Mouse (Mus musculus): ENCODE measurements around the gene Cdk5r2. TPM values are rescaled to one million over a fixed set of nuclear protein-coding genes. Genes with fewer than 3 reads are reported as not detected.

The Cdk5r2 gene
- total RNA-seq, 2 experiments from 2014 or later: 474 to 481 TPM

DNA sequence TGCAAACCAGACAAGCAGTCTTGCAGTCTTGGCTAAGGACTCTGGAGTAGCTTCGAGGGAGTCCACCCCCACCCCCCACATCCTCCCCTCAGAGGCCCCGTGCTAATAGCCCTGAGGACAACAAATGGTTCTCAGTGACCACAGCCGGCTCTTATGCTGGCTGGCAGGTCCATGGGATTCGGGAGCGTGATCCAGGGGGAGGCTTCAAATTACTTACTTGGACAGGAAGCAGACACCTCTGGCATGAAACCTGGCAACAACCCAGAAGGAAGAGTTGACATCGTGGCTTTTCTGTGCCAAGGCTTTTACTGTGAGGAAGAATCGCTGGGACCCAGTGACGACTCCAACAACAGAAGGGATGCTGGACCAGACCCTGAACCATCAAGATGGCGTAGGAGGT lies 8.4 kb upstream of the Cdk5r2 start:
- intact Hi-C loops (cut with DNase I): no loop called here
- DNase-seq (ENCODE audit: extremely low spot score in 1 of 2, low spot score in 2 of 2): no peak

DNA sequence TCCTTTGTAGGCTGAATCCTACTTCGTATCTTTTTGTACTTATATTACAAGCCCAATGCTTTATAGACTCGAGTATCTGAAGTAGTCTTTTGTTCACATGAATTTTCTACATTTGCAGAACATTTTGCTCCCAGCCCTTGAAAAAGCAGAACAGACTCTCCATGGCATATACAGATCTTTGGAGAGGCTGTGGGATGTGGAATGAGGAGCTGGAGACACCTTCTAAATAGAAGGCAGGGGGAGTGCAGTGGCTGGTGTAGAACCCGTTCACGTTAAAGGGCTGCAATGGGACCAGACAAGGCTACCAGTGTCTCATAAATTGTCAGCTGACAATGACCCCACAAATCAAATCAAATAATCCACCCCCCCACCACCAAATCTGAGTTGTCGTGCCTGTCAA lies 5.8 kb upstream of the Cdk5r2 start:
- intact Hi-C loops (cut with DNase I): no loop called here

DNA sequence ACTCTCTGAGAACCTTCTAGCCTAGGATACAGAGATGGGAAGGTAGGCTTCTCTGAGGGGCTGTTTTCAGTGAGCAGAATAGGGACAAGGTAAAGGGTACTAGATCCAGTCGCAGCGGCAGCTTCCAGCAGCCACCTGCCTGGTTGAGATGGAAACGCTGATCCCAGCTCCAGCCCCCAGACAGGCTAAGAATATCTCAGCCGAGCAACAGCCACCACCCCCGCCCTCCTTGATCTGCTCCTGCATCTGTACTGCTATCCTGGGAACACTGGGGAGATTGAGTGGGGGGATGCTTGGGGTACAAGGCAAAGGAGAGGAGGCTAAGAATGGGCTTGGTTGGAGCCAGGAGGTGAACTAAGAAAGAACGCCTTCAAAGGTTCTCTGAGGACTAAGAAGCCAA lies 4.5 kb upstream of the Cdk5r2 start:
- peak; percentile 68 to 70 for DNase-seq (ENCODE audit: extremely low spot score in 1 of 2, low spot score in 2 of 2)
- intact Hi-C loops (cut with DNase I): no loop called here

More for the DNA sequence above, 5.8 kb upstream of the Cdk5r2 start:
- DNase-seq (ENCODE audit: extremely low spot score in 1 of 2, low spot score in 2 of 2): no peak

DNA sequence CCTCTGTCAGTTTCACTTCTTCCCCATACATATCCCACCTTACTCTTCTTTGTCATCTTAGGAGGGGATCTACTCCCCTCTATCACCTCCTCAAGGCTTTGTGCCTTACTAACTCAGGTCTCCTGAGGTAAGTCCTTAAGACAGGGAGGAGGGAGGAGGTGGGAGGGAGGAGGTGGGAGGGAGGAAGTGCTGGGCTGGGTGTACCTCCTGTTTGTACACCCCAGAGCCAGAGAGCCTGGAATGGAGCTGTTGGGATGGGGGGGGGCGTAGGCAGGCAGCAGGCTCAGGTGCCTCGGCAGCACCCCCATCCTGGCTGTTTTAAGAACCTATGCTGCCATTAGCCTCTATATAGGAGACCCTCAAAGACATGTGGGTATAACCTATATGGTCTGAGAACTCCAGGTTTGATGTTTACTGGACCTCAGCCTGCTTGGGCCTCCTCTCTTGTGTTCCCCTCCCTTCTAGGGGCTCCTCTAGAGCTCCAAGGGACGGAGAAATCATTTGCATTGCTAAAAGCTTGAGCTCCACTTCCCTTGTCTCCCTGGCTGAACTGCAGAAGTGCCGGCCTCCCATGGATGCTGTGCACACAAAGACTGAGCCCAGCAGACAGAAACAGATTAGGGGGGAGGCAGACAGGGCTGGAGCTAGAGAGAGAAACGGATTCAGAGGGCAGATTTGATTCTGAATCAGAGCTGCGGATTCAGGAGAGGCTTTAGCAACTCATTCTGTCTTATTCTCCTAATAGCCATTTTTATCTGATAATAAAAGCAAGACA lies 3.5 kb upstream of the Cdk5r2 start:
- intact Hi-C loops (cut with DNase I): no loop called here
- DNase-seq (ENCODE audit: extremely low spot score in 1 of 2, low spot score in 2 of 2): peak in 1 of 2 experiments; percentile 32

DNA sequence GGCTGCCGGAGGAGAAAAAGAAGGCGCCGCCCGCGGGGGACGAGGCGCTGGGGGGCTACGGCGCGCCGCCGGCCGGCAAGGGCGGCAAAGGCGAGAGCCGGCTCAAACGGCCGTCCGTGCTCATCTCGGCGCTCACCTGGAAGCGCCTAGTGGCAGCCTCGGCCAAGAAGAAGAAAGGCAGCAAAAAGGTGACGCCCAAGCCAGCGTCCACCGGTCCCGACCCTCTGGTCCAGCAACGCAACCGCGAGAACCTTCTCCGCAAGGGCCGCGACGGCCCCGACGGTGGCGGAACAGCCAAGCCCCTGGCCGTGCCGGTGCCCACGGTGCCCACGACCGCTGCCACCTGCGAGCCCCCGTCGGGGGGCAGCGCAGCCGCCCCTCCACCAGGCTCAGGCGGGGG lies 422 bp downstream of the Cdk5r2 start:
- intact Hi-C loops (cut with DNase I): no loop called here
- peak in 1 of 2 experiments; percentile 43 for DNase-seq (ENCODE audit: extremely low spot score in 1 of 2, low spot score in 2 of 2)

DNA sequence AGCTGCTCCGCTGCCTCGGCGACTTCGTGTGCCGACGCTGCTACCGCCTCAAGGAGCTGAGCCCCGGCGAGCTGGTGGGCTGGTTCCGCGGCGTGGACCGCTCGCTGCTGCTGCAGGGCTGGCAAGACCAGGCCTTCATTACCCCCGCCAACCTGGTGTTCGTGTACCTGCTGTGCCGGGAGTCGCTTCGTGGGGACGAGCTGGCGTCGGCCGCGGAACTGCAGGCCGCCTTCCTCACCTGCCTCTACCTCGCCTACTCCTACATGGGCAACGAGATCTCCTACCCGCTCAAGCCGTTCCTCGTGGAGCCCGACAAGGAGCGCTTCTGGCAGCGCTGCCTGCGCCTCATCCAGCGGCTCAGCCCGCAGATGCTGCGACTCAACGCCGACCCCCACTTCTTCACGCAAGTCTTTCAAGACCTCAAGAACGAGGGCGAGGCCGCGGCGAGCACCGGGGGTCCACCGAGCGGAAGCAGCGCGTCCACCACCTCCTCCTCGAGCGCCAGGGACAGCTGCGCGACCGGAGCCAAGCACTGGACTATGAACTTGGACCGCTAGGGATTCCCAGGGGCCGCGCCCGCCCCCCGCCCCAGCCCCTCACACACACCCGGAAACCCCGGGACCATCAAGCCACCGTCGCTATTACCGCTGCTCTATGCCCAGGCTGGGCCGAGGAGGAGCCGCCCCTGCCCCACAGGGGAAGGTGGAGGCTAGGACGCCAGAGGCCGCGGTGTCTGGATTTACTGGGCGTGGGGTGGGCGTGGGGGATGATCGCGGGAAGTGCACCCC lies 1.1 kb downstream of the Cdk5r2 start:
- intact Hi-C loops (cut with DNase I): loop anchor here (2.0 kb wide), 2 partner anchors 39 to 47 kb away; no protein-coding TSS in a partner anchor
- peak in 1 of 2 experiments; percentile 52 for DNase-seq (ENCODE audit: extremely low spot score in 1 of 2, low spot score in 2 of 2)

DNA sequence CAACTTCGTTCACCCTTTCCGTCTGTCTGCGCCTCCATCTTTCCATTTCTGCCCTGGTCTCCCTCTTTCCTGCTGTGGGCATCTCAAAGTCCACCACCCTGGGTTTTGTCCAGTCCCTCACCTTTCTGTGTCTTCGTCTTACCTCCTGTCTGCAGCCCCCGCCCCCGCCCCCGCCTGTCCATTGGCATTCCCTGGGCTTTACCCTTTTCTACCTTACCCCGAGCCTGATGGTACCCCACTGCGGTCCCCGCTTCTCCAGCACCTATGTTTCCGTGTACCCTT lies 1.6 kb downstream of the Cdk5r2 start:
- intact Hi-C loops (cut with DNase I): loop anchor here (2.0 kb wide), 2 partner anchors 40 to 48 kb away; no protein-coding TSS in a partner anchor
- no peak for DNase-seq (ENCODE audit: extremely low spot score in 1 of 2, low spot score in 2 of 2)

DNA sequence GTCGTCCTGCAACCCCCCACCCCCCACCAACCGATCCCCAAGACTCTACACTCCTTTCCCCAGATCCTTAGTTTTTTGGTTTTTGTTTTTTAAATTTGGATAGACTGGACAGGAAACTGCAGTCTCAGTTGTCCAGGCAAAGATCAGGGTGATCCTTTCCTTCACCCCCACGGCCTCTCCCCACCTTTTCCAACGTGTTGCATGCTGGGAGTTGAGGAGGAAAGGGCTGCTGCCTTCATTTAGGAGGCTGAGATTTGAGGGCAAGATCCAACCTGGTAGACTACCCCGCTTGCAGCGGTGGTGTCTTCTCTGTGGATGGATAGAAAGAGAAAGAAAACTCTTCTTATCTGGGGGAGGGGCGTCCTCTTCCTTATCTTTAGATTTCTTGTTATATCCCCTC lies 2.1 kb downstream of the Cdk5r2 start:
- intact Hi-C loops (cut with DNase I): loop anchor here (2.0 kb wide), 2 partner anchors 40 to 48 kb away; no protein-coding TSS in a partner anchor
- no peak for DNase-seq (ENCODE audit: extremely low spot score in 1 of 2, low spot score in 2 of 2)

DNA sequence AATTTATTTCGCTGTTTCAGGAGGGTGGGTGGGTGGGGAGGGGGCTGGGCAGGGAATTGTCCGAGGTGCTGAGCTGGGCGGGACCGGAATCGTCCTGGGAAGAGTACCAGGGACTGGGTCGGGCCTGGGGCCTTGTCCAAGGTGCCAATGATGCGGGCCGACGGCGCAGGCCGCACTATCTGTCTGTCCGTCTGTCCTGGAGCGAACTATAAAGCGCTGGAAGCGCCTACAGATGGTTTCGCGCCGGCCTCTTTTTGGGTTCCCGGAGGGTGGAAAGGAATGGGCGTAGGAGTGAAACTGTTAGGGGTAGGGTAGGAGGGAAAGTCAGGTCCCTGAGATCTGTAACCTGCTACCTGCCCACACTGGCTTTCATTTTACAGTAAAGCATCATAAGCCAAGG lies 2.5 kb downstream of the Cdk5r2 start:
- intact Hi-C loops (cut with DNase I): loop anchor here (2.0 kb wide), 2 partner anchors 40 to 48 kb away; no protein-coding TSS in a partner anchor
- peak in 1 of 2 experiments; percentile 43 for DNase-seq (ENCODE audit: extremely low spot score in 1 of 2, low spot score in 2 of 2)

DNA sequence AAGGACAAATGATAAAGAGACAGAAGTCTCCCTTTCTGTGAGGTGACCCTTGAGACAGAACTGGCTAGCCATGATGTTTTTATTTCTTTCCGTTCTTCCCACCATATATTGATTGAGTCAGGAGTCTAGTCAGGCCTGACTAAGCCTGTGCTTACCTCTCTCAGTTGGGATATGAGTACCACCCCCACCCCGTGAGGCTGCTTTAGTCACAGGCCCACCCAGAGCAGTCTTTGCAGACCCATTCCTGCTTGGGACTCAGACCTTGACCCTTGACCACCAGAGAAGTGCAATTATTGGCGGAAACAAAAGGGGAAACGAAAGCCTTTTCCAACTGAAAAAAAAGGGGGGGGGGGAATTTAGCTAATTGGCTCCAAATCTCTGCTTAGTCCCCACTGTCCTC lies 2.9 kb downstream of the Cdk5r2 start:
- intact Hi-C loops (cut with DNase I): loop anchor here (2.0 kb wide), 2 partner anchors 41 to 49 kb away; no protein-coding TSS in a partner anchor

DNA sequence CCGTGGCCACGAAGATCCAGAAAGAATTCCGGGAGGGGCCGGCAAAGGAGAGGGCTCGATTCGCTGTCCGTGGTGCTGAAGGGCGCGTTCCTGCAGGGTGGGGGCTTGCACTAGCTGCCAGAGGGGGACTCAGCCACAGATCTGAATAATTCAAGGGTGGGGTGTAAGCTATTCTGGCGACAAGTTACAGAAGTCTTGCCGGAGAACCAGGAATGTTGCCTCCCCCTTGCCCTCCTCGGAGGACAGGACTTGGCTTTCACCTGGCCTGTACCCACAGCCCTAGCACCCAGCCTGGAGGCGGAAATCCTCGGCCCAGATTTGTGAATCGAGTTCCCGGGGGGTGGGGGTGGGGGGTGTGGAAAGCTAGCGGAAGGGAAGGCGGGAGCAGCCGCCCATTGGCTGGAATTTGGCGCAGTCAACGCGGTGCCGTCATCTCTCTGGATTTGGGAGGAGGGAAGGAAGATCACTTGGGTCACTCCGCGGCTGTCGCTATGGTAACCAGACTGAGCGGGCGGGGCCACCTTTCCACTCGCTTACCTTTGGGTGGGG lies 3.5 kb downstream of the Cdk5r2 start:
- DNase-seq (ENCODE audit: extremely low spot score in 1 of 2, low spot score in 2 of 2): peak; percentile 88 to 90
- intact Hi-C loops (cut with DNase I): no loop called here

More for the DNA sequence above, 2.9 kb downstream of the Cdk5r2 start:
- DNase-seq (ENCODE audit: extremely low spot score in 1 of 2, low spot score in 2 of 2): no peak

DNA sequence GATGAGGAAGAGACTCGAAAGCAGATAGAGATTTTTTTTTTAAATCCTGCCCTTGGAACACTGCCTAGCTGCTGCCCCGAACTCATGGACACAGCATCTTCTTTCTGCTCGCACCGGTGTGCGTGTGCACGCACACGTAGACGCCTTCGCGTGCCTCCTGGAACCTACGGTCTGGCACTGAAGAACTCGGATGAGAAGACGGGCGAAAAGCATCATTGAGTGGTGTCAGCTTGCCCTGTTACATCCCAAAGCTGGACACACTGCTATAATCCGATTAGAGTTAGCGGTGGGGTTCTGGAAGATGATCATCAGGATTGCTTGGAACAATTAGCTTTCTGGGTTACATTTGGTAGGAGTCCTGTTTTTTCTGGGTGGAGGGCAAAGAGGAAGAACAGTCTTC lies 4.1 kb downstream of the Cdk5r2 start:
- intact Hi-C loops (cut with DNase I): no loop called here
- DNase-seq (ENCODE audit: extremely low spot score in 1 of 2, low spot score in 2 of 2): no peak

DNA sequence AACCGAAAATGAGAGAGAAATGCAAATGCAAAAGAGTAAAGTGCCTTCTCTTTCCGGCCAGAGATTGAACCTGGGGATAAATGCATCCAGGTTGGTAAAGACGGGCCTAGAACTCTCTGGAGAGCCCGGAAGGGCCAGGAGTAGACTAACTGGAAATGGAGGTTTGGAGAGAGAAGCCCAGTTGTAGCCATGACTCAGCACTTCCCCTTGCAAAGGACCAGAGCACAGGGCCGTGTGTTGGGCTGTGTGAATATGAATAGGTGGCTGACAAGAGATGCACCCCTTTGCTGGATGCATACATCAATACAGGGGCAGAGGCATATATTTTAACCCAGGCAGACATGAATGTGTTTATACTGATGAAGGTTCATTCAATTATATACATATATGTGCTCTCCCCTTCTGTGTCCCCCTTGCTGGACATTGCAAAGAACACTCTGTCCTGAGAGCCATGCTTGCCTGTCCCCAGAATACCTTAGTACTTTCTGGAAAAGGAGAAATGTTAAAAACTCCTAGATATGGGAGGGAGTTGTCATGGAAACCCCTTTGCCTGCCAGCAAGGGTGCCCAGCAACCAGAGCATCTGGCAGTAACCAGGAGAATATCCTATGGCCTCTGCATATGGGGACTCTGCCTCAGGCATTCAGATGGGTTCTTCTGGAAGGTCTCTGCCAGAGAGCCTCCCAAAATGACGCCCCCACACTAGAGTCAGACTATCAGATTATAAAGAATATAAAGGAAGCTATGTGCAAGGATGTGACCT lies 4.7 kb downstream of the Cdk5r2 start:
- intact Hi-C loops (cut with DNase I): no loop called here
- peak in 1 of 2 experiments; percentile 38 for DNase-seq (ENCODE audit: extremely low spot score in 1 of 2, low spot score in 2 of 2)

DNA sequence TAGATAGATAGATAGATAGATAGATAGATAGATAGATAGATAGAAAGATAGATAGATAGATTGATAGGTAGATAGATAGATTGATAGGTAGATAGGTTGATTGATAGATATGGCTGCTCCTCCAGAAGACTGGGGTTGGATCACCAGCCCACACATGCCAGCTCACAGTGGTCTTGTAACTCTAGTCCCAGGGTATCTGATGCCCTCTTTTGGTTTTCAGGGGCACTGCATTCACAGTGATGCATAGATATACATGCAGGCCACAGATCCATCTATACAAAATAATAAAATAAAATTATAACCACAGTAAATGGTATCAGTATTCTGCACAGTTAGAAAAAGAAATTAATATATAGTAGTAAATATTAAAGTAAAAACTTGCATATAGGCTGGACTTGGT lies 7.0 kb downstream of the Cdk5r2 start:
- no peak for DNase-seq (ENCODE audit: extremely low spot score in 1 of 2, low spot score in 2 of 2)
- intact Hi-C loops (cut with DNase I): no loop called here

DNA sequence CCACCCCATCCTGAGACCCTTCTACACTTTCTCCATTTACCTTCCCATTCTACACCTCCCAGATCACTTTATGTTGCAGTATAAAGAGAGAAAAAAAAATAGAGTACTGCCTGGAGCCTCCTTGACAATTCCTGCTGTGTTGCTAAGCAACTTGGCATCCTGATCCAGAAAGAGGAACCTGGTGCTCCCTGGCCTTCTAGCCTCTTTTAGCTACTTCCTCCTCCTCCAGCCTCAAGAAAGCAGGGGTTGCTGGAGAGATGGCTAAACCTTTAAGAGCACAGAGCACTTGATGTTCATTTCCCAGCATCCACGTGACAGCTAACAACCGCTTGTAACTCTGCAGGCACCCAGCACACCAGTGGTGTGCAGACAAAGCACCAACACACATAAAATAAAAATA lies 17.5 kb downstream of the Cdk5r2 start:
- intact Hi-C loops (cut with DNase I): no loop called here
- DNase-seq (ENCODE audit: extremely low spot score in 1 of 2, low spot score in 2 of 2): no peak

DNA sequence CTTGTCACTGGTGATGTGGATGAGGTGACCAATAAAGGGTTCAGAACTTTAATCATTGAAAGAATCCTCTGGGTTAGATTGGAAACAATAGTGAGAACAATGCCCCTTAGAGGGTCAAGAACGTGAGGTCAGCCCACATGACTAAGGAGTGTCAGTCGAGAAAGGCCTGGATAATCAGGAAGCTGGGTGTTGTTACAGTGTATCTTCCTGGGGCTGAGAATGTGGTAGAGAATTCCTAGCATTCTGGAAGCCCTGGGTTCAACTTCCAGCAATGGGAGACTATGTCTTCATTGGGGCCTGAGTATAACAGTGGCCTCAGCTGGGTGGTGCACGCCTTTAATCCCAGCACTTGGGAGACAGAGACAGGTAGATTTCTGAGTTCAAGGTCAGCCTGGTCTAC lies 22.5 kb downstream of the Cdk5r2 start:
- intact Hi-C loops (cut with DNase I): no loop called here
- no peak for DNase-seq (ENCODE audit: extremely low spot score in 1 of 2, low spot score in 2 of 2)

DNA sequence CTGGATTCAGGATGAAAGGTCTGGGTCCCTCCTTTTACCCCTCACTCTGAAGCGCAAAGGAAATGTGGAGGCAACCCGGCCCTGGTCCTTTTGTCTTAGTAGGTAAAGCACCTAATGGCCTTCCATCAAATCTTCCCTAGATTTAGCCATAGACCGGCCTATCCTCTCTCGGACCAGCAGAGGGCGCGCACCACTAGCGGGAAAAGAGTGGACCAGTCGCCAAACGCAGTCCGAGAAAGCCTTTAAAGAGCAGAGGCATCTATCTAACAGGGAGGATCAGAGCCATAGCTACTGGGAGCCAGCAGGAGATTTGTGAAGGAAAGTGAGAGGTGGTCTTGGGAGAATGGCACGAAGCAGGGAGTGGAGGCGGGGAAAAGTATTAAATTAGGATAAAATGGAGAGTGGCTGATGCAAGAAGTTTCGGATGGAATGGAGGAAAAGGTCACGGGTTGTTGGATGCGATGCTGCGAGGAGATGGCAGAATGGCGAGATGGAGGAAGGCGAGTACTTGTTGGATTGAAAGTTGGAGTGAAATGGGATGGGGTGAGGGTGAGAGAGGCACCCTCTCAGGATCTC lies 26.1 kb downstream of the Cdk5r2 start:
- peak; percentile 45 to 74 for DNase-seq (ENCODE audit: extremely low spot score in 1 of 2, low spot score in 2 of 2)
- intact Hi-C loops (cut with DNase I): loop anchor here (5.0 kb wide), 1 partner anchor 136 kb away; no protein-coding TSS in a partner anchor

DNA sequence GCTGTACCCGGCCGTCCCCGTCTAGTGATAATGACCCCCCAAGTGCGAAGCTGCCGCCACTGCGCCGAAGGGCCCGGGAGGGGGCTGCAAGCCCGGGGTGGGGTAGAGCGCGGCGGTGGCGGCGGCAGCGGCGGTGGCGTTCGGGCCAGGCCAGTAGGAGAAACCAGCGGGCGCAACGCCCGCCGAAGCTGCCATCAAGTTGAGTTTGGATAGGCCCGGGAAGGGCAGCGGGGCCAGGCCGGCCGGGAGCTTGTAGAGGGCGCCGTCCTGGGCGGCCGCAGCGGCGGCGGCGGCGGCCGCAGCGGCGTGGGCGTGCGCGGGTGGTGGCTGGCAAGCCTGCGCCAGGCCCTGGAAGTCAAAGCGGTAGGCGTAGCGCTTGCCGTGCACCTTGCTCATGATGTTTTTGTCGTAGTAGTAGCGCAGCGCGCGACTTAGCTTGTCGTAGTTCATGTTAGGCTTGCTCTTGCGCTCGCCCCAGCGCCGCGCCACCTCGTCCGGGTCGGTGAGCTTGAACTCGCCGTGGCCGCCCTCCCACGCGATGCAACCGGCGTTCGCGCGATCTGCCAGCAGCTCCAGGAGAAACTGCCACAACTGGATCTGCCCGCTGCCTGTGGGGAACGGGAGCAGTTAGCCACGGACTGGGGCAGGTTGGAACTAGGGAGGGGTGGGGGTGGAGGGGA lies 27.5 kb downstream of the Cdk5r2 start:
- intact Hi-C loops (cut with DNase I): loop anchor here (5.0 kb wide), 1 partner anchor 135 kb away; no protein-coding TSS in a partner anchor
- no peak for DNase-seq (ENCODE audit: extremely low spot score in 1 of 2, low spot score in 2 of 2)
